Comparison of ENCODE assay signal across 7 mouse cellular contexts in the genomic region with DNA sequence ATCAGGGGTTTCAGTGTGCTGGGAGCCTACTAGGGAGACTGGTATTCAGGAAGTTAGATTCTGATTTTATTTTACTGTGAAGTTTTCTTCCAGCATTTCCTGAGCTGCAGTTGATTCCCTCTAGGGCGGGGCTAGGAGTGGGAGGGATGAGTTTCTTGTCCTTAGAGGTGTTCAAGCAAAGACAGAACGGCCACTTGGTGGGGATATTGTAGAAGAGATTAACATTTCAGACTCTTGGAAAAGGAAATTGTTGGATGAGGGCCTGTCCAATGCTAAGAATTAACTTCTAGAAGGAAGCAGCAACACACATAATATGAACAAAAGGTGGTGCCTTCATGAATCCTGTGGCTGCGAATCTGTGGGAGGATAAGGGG.
DNase-seq lines count a peak whose midpoint lies in the region; ATAC-seq lines count a peak whose summit lies in the region.

No protein-coding gene starts in this region.

- intact Hi-C loops in left cerebral cortex, postnatal 4 days (cut with DNase I), result no loop called here
- intact Hi-C loops in left cerebral cortex, postnatal 36 days (cut with DNase I), result no loop called here

- H3K36me3 ChIP-seq in embryonic facial prominence, embryonic 14.5 days (ENCODE audit: control insufficient read depth, insufficient read depth, low read length), result no peaks in the 10 kb centered on the region
- H3K36me3 ChIP-seq in hindbrain, embryonic 13.5 days, result no peaks in the 10 kb centered on the region
- no peaks in the 10 kb centered on the region for H3K36me3 ChIP-seq in neural tube, embryonic 13.5 days

- peak; percentile 39 for ATAC-seq in embryonic facial prominence, embryonic 14.5 days (ENCODE audit: low read depth)
- peak; percentile 33; the same call in 1 of the 2 replicates for ATAC-seq in hindbrain, embryonic 13.5 days (ENCODE audit: low FRiP score)
- ATAC-seq in neural tube, embryonic 13.5 days (ENCODE audit: low read depth), result peak; percentile 17; the same call in 1 of the 2 replicates

- H3K27ac ChIP-seq in embryonic facial prominence, embryonic 14.5 days (replicated peaks; ENCODE audit: low read depth, low read length), result 0 out of 2 replicates have a peak overlapping the region, but pooled peaks have one; percentile 12
- peak overlapping the region; percentile 82 for H3K27ac ChIP-seq in hindbrain, embryonic 13.5 days
- peak overlapping the region; percentile 67 for H3K27ac ChIP-seq in neural tube, embryonic 13.5 days (replicated peaks)

- H3K27me3 ChIP-seq in embryonic facial prominence, embryonic 14.5 days (replicated peaks; ENCODE audit: control insufficient read depth, insufficient read depth, low read length), result peaks cover 4% of the 10 kb centered on the region; the same call in 1 of the 2 replicates
- 0 out of 2 replicates have a peak, but pooled peaks cover 7% of the 10 kb centered on the region for H3K27me3 ChIP-seq in hindbrain, embryonic 13.5 days
- peaks cover 19% of the 10 kb centered on the region for H3K27me3 ChIP-seq in neural tube, embryonic 13.5 days

- no peaks in the 10 kb centered on the region for H3K9me3 ChIP-seq in embryonic facial prominence, embryonic 14.5 days (ENCODE audit: control insufficient read depth, low read length)
- H3K9me3 ChIP-seq in hindbrain, embryonic 13.5 days, result no peaks in the 10 kb centered on the region
- no peaks in the 10 kb centered on the region for H3K9me3 ChIP-seq in neural tube, embryonic 13.5 days

- 0 out of 2 replicates have a peak, but pooled peaks cover 7% of the 10 kb centered on the region for H3K4me1 ChIP-seq in embryonic facial prominence, embryonic 14.5 days (ENCODE audit: control insufficient read depth, insufficient read depth, low read length)
- peaks cover 39% of the 10 kb centered on the region for H3K4me1 ChIP-seq in hindbrain, embryonic 13.5 days (replicated peaks)
- peaks cover 34% of the 10 kb centered on the region for H3K4me1 ChIP-seq in neural tube, embryonic 13.5 days (replicated peaks)

- DNase-seq in left cerebral cortex, postnatal 4 days, result peak; percentile 40
- DNase-seq in left cerebral cortex, postnatal 36 days (ENCODE audit: low spot score in 2 of 2), result no peak
- DNase-seq in embryonic facial prominence, embryonic 14.5 days (ENCODE audit: low spot score), result peak; percentile 83
- DNase-seq in kidney, adult 11 months, result no peak
- DNase-seq in cerebellum, adult 11 months, result no peak

- H3K4me2 ChIP-seq in embryonic facial prominence, embryonic 14.5 days (ENCODE audit: low read depth, low read length), result no peak overlapping the region
- 0 out of 2 replicates have a peak overlapping the region, but pooled peaks have one; percentile 16 for H3K4me2 ChIP-seq in hindbrain, embryonic 13.5 days
- peak overlapping the region; percentile 35 for H3K4me2 ChIP-seq in neural tube, embryonic 13.5 days

- 14% methylated on average over 3 of the region's 3 CpGs for WGBS in embryonic facial prominence, embryonic 14.5 days
- 12% methylated on average over 3 of the region's 3 CpGs for WGBS in hindbrain, embryonic 13.5 days
- WGBS in neural tube, embryonic 13.5 days, result 12% methylated on average over 3 of the region's 3 CpGs

- H3K9ac ChIP-seq in embryonic facial prominence, embryonic 14.5 days (ENCODE audit: low read depth, low read length), result no peak overlapping the region
- peak overlapping the region; percentile 25; the same call in 1 of the 2 replicates for H3K9ac ChIP-seq in hindbrain, embryonic 13.5 days
- H3K9ac ChIP-seq in neural tube, embryonic 13.5 days, result no peak overlapping the region

- H3K4me3 ChIP-seq in embryonic facial prominence, embryonic 14.5 days (ENCODE audit: low read depth, low read length), result no peak overlapping the region
- H3K4me3 ChIP-seq in hindbrain, embryonic 13.5 days, result no peak overlapping the region
- no peak overlapping the region for H3K4me3 ChIP-seq in neural tube, embryonic 13.5 days

Comparison
In these comparisons a context has a peak if more than half of its experiments do, and no peak if none do; other contexts are left out.
1. DNase-seq: peak in left cerebral cortex, postnatal 4 days (single experiment) and embryonic facial prominence, embryonic 14.5 days (single experiment); none in left cerebral cortex, postnatal 36 days (0 of 2), kidney, adult 11 months (single experiment) and cerebellum, adult 11 months (single experiment).
2. H3K27ac ChIP-seq: peak in every context shown above with its lines; median percentile 82 in hindbrain, embryonic 13.5 days; 67 in neural tube, embryonic 13.5 days; 12 in embryonic facial prominence, embryonic 14.5 days.
3. Peak in every context shown above with its lines, with median percentiles within 50 percentile points of each other: ATAC-seq.